Mouse (Mus musculus) hindbrain, embryonic 10.5 days (tissue): ENCODE results near the gene Gm9125. TPM values are rescaled to one million over a fixed set of nuclear protein-coding genes. Genes with fewer than 3 reads are reported as not detected.
"Not testable (repeated sequence)": the region's sequence is repeated elsewhere in the genome, so short reads cannot be mapped to it uniquely, and the experiment has no call there.

ENCODE experiments used
- DNase-seq: peaks from one replicate; pipeline ENCODE4 v3.0.0-alpha.2; 2017; ENCODE audit warnings: low spot score
- H3K27ac ChIP-seq: fragments of 300-500 bp; sonication (generic); 2 replicates; pipeline ENCODE4 v1.5.1; 2016; ENCODE audit warnings: mild to moderate bottlenecking, moderate library complexity
- H3K27me3 ChIP-seq: fragments of 300-500 bp; sonication (generic); 2 replicates; pipeline ENCODE4 v1.6.1; 2016; ENCODE audit warnings: mild to moderate bottlenecking; ENCODE audit not compliant: poor library complexity, insufficient read depth, severe bottlenecking
- H3K36me3 ChIP-seq: fragments of 300-500 bp; sonication (generic); 2 replicates; pipeline ENCODE4 v1.6.1; 2016; ENCODE audit warnings: mild to moderate bottlenecking, moderate library complexity
- H3K4me1 ChIP-seq: fragments of 300-500 bp; sonication (generic); replicated peaks from 2 replicates; pipeline ENCODE4 v1.6.1; 2016; ENCODE audit warnings: mild to moderate bottlenecking
- H3K4me3 ChIP-seq: fragments of 300-500 bp; sonication (generic); 2 replicates; pipeline ENCODE4 v1.5.1; 2016; ENCODE audit warnings: mild to moderate bottlenecking, moderate library complexity
- H3K9me3 ChIP-seq: fragments of 300-500 bp; sonication (generic); 2 replicates; pipeline ENCODE4 v1.6.1; 2016; ENCODE audit warnings: mild to moderate bottlenecking, moderate library complexity
- WGBS: fragments of 180-500 bp; shearing (Covaris S2); methylation state at CpG from one replicate; pipeline ENCODE4 v1.1.7; 2016; 5-methylcytosine and 5-hydroxymethylcytosine counted together
- polyA plus RNA-seq: library from polyadenylated mRNA; unstranded; fragments of >200 nt; fragmentation: Nextera tagmentation; extraction: Ambion mirVana; gene quantifications from 2 replicates; pipeline ENCODE4 v1.2.1, GENCODE M21; 2016

Gm9125 gene
- polyA plus RNA-seq = not detected in 2 replicates

DNA sequence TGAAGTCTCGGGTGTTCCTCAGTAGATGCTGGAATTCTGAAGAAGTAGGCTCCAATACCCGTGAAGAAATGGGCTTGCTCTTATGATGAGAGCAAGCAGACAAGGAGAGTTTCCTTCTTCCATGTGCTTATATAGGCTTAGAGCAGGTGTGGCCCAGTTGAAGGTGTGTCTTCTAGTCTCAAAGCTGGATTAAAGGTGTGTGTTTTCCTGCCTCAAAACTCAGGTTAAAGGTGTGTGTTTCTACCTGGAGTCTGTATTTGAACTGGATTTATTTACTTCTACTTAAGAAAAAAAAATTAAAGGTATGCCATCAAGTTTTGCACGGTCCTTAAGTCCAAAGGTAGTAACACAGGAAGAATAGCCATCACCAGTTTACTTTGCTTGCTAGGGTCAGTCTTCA lies at the start of gene Gm9125:
Gene Gm9125, minus strand, starts transcription at position 101 of the 400 bp plus-strand sequence.
- not testable (repeated sequence) for H3K4me3 ChIP-seq, H3K36me3 ChIP-seq, DNase-seq, H3K4me1 ChIP-seq, H3K9me3 ChIP-seq, H3K27ac ChIP-seq, H3K27me3 ChIP-seq
- WGBS = 90% methylated on average over 2 of the region's 3 CpGs

GRCm38 (mm10) chr3:94072544-94072943 lies 17.9 kb upstream of the Gm9125 start, which contains the start of gene Gm10697:
Gm10697 (minus strand) TSS chr3:94072644.
- H3K4me1 ChIP-seq, H3K27ac ChIP-seq, H3K27me3 ChIP-seq, H3K36me3 ChIP-seq, H3K4me3 ChIP-seq, DNase-seq, H3K9me3 ChIP-seq: not testable (repeated sequence)
- 75% methylated on average over 2 of the region's 3 CpGs for WGBS

GRCm38 (mm10) chr3:94049566-94050121 lies 5.0 kb downstream of the Gm9125 start:
- not testable (repeated sequence) for H3K4me1 ChIP-seq, H3K27ac ChIP-seq, H3K9me3 ChIP-seq, H3K27me3 ChIP-seq, H3K4me3 ChIP-seq, DNase-seq, H3K36me3 ChIP-seq
- WGBS = 83% methylated on average over 1 of the region's 5 CpGs

DNA sequence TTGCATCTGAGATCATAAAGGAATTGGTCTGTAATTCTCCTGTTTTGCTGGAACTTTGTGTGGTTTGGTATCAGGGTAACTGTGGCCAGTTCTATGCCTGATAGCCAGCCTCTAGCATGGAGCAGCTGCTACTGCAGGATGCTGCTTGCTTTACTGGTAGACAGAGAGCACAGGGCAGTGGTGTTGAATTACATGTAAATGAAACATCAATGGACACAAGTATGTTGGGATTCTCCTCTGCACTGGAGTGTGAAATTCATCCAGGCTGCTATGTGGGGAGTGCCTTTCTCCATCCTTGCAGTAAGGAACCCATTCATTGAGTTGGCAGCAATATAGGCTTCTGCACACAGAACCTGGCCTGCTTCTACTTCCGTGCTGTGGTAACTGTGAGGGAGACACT lies 16.4 kb downstream of the Gm9125 start:
- not testable (repeated sequence) for H3K36me3 ChIP-seq, H3K27me3 ChIP-seq, H3K9me3 ChIP-seq, H3K27ac ChIP-seq, DNase-seq, H3K4me1 ChIP-seq, H3K4me3 ChIP-seq
- 100% methylated on average over 1 of the region's 1 CpGs for WGBS

DNA sequence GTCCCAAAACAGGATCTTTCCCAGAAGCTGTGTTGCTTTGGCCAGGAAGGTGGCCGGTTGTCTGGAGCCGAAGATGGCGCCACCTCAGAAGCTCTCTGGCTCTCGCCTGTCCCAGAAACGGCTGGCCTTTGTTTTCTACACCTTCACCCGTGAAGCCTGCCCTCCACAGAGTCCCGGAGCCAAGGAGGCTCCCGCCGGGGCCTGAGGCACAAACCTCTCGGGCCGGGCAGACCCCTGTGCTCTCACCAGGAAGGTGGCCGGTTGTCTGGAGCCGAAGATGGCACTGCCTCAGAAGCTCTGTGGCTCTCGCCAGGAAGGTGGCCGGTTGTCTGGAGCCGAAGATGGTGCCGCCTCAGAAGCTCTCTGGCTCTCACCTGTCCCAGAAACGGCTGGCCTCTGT lies 20.3 kb downstream of the Gm9125 start:
- not testable (repeated sequence) for H3K4me1 ChIP-seq, DNase-seq, H3K9me3 ChIP-seq, H3K36me3 ChIP-seq, H3K27ac ChIP-seq, H3K27me3 ChIP-seq, H3K4me3 ChIP-seq
- WGBS = 87% methylated on average over 18 of the region's 18 CpGs

Other genes starting within 250 kb of the Gm9125 start
- gene Tdpoz3, start 228.9 kb downstream of the Gm9125 start, polyA plus RNA-seq = not detected in 2 replicates
- not detected in 2 replicates for gene Gm9117, start 111.3 kb downstream of the Gm9125 start, polyA plus RNA-seq
- gene Tdpoz5, start 93.6 kb downstream of the Gm9125 start, polyA plus RNA-seq = not detected in 2 replicates
- gene Gm10697, start 17.8 kb upstream of the Gm9125 start, polyA plus RNA-seq = not detected in 2 replicates
- gene Gm10696, start 123.3 kb upstream of the Gm9125 start, polyA plus RNA-seq = not detected in 2 replicates
- not detected in 2 replicates for gene Gm5286, start 141.8 kb upstream of the Gm9125 start, polyA plus RNA-seq
- not detected in 2 replicates for gene Gm4778, start 209.2 kb upstream of the Gm9125 start, polyA plus RNA-seq